Mouse (Mus musculus) ovary, postnatal 14 days (tissue): ENCODE data around the gene Pex14.
"Not testable (repeated sequence)": the region's sequence is repeated elsewhere in the genome, so short reads cannot be mapped to it uniquely, and the experiment has no call there.

Experiments
- DNase-seq: peaks from one replicate; pipeline ENCODE4 v3.0.0; 2022; ENCODE audit warnings: low spot score

Gene Pex14

GRCm38 (mm10) chr4:149099369-149100017 lies at the start of gene Pex14:
TSS of gene Pex14 (minus strand) at chr4:149099876.
- peak; percentile 76 for DNase-seq

- DNase-seq, result no peak
Observed at GRCm38 (mm10) chr4:149149196-149149595, 49.5 kb upstream of the Pex14 start.

GRCm38 (mm10) chr4:149148084-149148483 lies 48.4 kb upstream of the Pex14 start:
- no peak for DNase-seq

- no peak for DNase-seq
Observed at GRCm38 (mm10) chr4:149147528-149147927, 47.9 kb upstream of the Pex14 start.

GRCm38 (mm10) chr4:149145151-149145550 lies 45.5 kb upstream of the Pex14 start:
- no peak for DNase-seq

- peak; percentile 83 for DNase-seq
Observed at GRCm38 (mm10) chr4:149144459-149144858, 44.8 kb upstream of the Pex14 start.

- no peak for DNase-seq
Observed at GRCm38 (mm10) chr4:149143594-149143993, 43.9 kb upstream of the Pex14 start.

- DNase-seq, result no peak
Observed at GRCm38 (mm10) chr4:149138515-149138914, 38.8 kb upstream of the Pex14 start.

- peak; percentile 87 for DNase-seq
Observed at GRCm38 (mm10) chr4:149136982-149137770, 37.5 kb upstream of the Pex14 start, which contains the start of gene Cenps. TSS of gene Cenps (minus strand) at chr4:149137629.

- DNase-seq, result no peak
Observed at GRCm38 (mm10) chr4:149136116-149136850, 36.6 kb upstream of the Pex14 start.

GRCm38 (mm10) chr4:149133395-149133794 lies 33.7 kb upstream of the Pex14 start:
- DNase-seq, result no peak

- DNase-seq, result no peak
Observed at GRCm38 (mm10) chr4:149131789-149132565, 32.3 kb upstream of the Pex14 start.

- no peak for DNase-seq
Observed at GRCm38 (mm10) chr4:149131021-149131752, 31.5 kb upstream of the Pex14 start.

GRCm38 (mm10) chr4:149128467-149128866 lies 28.8 kb upstream of the Pex14 start:
- DNase-seq, result no peak

- no peak for DNase-seq
Observed at GRCm38 (mm10) chr4:149126663-149127062, 27.0 kb upstream of the Pex14 start, which contains the start of gene Cort. TSS of gene Cort (minus strand) at chr4:149126763.

GRCm38 (mm10) chr4:149126115-149126509 lies 26.4 kb upstream of the Pex14 start:
- no peak for DNase-seq

- DNase-seq, result no peak
Observed at GRCm38 (mm10) chr4:149125341-149126114, 25.9 kb upstream of the Pex14 start.

GRCm38 (mm10) chr4:149123432-149123831 lies 23.8 kb upstream of the Pex14 start:
- no peak for DNase-seq

GRCm38 (mm10) chr4:149119978-149120562 lies 20.4 kb upstream of the Pex14 start:
- DNase-seq, result not testable (repeated sequence)
